Mouse (Mus musculus) leukemia stem cell, adult 10-12 weeks (primary cell): ENCODE measurements around the gene Rflnb. TPM values are rescaled to one million over a fixed set of nuclear protein-coding genes. Genes with fewer than 3 reads are reported as not detected.

Experiments used
- polyA plus RNA-seq: library from polyadenylated mRNA; stranded (reverse); fragments of >175 nt; gene quantifications from 2 replicates; pipeline ENCODE4 v1.2.3, GENCODE M21; 2012; ENCODE audit warnings: low replicate concordance

The Rflnb gene
- 4.4 and 5.5 TPM in 2 replicates for polyA plus RNA-seq

DNA sequence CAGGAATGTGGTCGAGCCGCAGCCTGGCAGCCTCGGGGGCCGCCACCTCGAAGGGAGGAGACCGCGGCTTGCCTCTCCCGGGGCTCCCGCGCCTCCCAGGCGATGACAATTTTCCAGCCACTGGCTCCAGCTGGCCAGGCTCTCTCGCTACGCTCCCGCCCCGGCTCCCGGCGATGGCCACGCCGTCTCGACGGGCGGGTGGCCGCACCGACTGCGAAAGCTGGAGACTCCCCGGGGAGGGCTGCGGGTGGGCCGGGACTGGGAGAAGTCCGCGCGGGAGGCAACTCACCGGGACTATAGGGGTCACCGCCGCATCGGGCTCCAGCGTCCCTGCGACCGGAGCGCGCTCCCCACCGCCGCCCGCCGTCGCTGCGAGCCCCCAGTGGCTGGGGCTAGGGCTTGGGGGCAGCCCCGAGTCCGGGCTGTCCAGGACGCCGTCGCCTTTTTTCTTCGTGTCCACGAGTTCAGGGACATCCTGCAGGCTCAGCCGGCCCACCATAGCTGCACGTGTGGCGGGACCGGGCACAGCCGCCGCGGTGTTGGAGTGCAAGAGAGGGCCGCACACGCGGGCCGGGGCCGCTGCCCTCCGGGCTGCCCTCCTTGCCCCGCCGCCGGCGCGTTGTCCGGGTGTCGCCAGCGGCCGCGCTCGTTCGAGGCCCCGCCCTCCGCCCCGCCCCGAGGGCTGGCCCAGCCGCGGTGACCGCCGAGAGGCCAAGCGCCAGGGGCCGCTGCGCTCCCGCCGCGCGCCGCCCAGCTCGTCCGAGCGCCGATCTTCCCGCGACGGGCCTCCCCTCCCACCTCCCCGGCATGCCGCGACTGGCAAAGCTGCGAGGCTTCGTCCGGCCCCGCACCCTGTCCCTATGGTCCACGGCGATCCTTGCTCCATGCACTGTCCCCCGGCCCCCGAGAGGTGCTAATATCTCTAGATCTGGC lies at the start of gene Rflnb:
Gene Rflnb (minus strand): TSS at position 644 of the 933 bp plus-strand sequence.

GRCm38 (mm10) chr11:75999440-76000155 lies 28.0 kb downstream of the Rflnb start, which contains the start of gene 1700016K19Rik:
Gene 1700016K19Rik, plus strand, starts transcription at chr11:75999912.

Other genes with a start within 250 kb of the Rflnb start
- not detected in 2 replicates for gene Doc2b, start 231.7 kb downstream of the Rflnb start, polyA plus RNA-seq
- 1.0 and 2.0 TPM in 2 replicates for gene Rph3al, start 89.4 kb downstream of the Rflnb start, polyA plus RNA-seq
- not detected in 2 replicates for gene 1700016K19Rik, start 27.9 kb downstream of the Rflnb start, polyA plus RNA-seq
- 8.7 and 17.2 TPM in 2 replicates for gene Vps53, start 151.9 kb upstream of the Rflnb start, polyA plus RNA-seq
- 1.1 and 1.4 TPM in 2 replicates for gene Fam57a, start 151.9 kb upstream of the Rflnb start, polyA plus RNA-seq
- 0.82 TPM in 1 of 2 replicates, not detected in the other for gene Dbil5, start 189.8 kb upstream of the Rflnb start, polyA plus RNA-seq
- gene Gemin4, start 189.9 kb upstream of the Rflnb start, polyA plus RNA-seq: 1.4 and 4.3 TPM in 2 replicates
- gene Mrm3, start 215.9 kb upstream of the Rflnb start, polyA plus RNA-seq: 9.7 and 11.2 TPM in 2 replicates
- 0.62 and 1.1 TPM in 2 replicates for gene Glod4, start 215.9 kb upstream of the Rflnb start, polyA plus RNA-seq